21 mouse cellular contexts compared by ENCODE assay signal in genomic region chr16:7831142-7831541, GRCm38 (mm10).
A peak's percentile ranks its signal among the peaks of the same experiment; 100 is the strongest.
DNase-seq lines count a peak whose midpoint lies in the region; ATAC-seq and TF ChIP-seq lines count a peak whose summit lies in the region.
"Had no signal": no experiment of that assay in that cellular context is flagged by ENCODE, and none has a peak within 500 bp of the region (broad histone marks: within the 10 kb centered on the region; RNA-seq: fewer than 3 reads in every experiment).

No protein-coding gene starts in this region.

- peak; percentile 51 for DNase-seq in heart, adult 11 months
- no peak for DNase-seq in heart, adult 2 months
- DNase-seq in left cerebral cortex, adult 2 months (ENCODE audit: extremely low spot score in 1 of 2, low spot score in 2 of 2), result no peak
- DNase-seq in left cerebral cortex, postnatal 14 days (ENCODE audit: low spot score in 2 of 2), result no peak
- DNase-seq in embryo, embryonic 10.5 days (ENCODE audit: low spot score), result peak; percentile 55
- DNase-seq in neural tube, embryonic 11.5 days (ENCODE audit: low spot score), result peak; percentile 21
- no peak for DNase-seq in thymus, postnatal 10 days (ENCODE audit: low spot score in 2 of 2)
- DNase-seq: adrenal gland, postnatal 25 days; cerebellum, postnatal 25 days; gastrocnemius, postnatal 36 days; heart, postnatal 14 days; kidney, adult 8-10 months; kidney, postnatal 4 days; liver; liver, postnatal 0 days; lung, postnatal 36 days; thymus, adult 18-20 months had no signal

- no peak for TF ChIP-seq EP300 in heart, adult 2 months (IDR thresholded peaks at IDR 0.05; ENCODE audit: insufficient read depth, low read depth, low read length)

- no peaks in the 10 kb centered on the region for H3K9me3 ChIP-seq in neural tube, embryonic 11.5 days (ENCODE audit: control insufficient read depth, low read length)
- H3K9me3 ChIP-seq: forebrain, embryonic 13.5 days; midbrain, embryonic 12.5 days had no signal

- no peak overlapping the region for H3K27ac ChIP-seq in heart, adult 2 months
- peak overlapping the region; percentile 50 for H3K27ac ChIP-seq in left cerebral cortex, adult 2 months
- H3K27ac ChIP-seq in neural tube, embryonic 11.5 days (ENCODE audit: low read depth, low read length), result no peak overlapping the region
- H3K27ac ChIP-seq: forebrain, embryonic 13.5 days; midbrain, embryonic 12.5 days had no signal

- no peak for TF ChIP-seq POLR2A in heart, adult 2 months (IDR thresholded peaks at IDR 0.05; ENCODE audit: insufficient read depth, low read depth, low read length)

- H3K4me1 ChIP-seq in heart, adult 2 months (ENCODE audit: control insufficient read depth, insufficient read depth, low read length), result no peaks in the 10 kb centered on the region
- H3K4me1 ChIP-seq in neural tube, embryonic 11.5 days (ENCODE audit: control insufficient read depth, insufficient read depth, low read length), result no peaks in the 10 kb centered on the region
- H3K4me1 ChIP-seq: forebrain, embryonic 13.5 days; midbrain, embryonic 12.5 days had no signal

- H3K27me3 ChIP-seq in heart, adult 2 months (ENCODE audit: control insufficient read depth, insufficient read depth, low read length), result no peaks in the 10 kb centered on the region
- no peaks in the 10 kb centered on the region for H3K27me3 ChIP-seq in neural tube, embryonic 11.5 days (ENCODE audit: control insufficient read depth, insufficient read depth, low read length)
- H3K27me3 ChIP-seq: forebrain, embryonic 13.5 days; midbrain, embryonic 12.5 days; Patski had no signal

- no peaks in the 10 kb centered on the region for H3K36me3 ChIP-seq in heart, adult 2 months (ENCODE audit: control insufficient read depth, insufficient read depth, low read length)
- no peaks in the 10 kb centered on the region for H3K36me3 ChIP-seq in neural tube, embryonic 11.5 days (ENCODE audit: control insufficient read depth, insufficient read depth, low read length)
- H3K36me3 ChIP-seq: midbrain, embryonic 12.5 days had no signal

- no peak overlapping the region for H3K9ac ChIP-seq in heart, adult 2 months (ENCODE audit: low read depth, low read length)
- no peak overlapping the region for H3K9ac ChIP-seq in neural tube, embryonic 11.5 days (ENCODE audit: low read length)
- H3K9ac ChIP-seq: forebrain, embryonic 13.5 days; liver, postnatal 0 days; midbrain, embryonic 12.5 days had no signal

- no peak overlapping the region for H3K4me2 ChIP-seq in neural tube, embryonic 11.5 days (ENCODE audit: low read depth)
- H3K4me2 ChIP-seq: forebrain, embryonic 13.5 days; heart, embryonic 11.5 days; midbrain, embryonic 12.5 days had no signal

- no peak overlapping the region for H3K4me3 ChIP-seq in heart, adult 2 months
- no peak overlapping the region for H3K4me3 ChIP-seq in left cerebral cortex, adult 2 months
- H3K4me3 ChIP-seq in neural tube, embryonic 11.5 days (ENCODE audit: low read depth, low read length), result no peak overlapping the region
- H3K4me3 ChIP-seq: forebrain, embryonic 13.5 days; midbrain, embryonic 12.5 days had no signal

- H3K79me2 ChIP-seq in heart, adult 2 months (replicated peaks; ENCODE audit: control insufficient read depth, insufficient read depth, low read length), result no peaks in the 10 kb centered on the region

- no peak for ATAC-seq in neural tube, embryonic 11.5 days (ENCODE audit: insufficient read depth, low FRiP score, low TSS enrichment)
- ATAC-seq: forebrain, embryonic 13.5 days; liver, postnatal 0 days; Patski had no signal

- WGBS in heart, adult 2 months, result 56% methylated on average over 6 of the region's 6 CpGs
- WGBS in neural tube, embryonic 11.5 days, result 41% methylated on average over 6 of the region's 6 CpGs

- TF ChIP-seq CTCF in heart, adult 2 months (IDR thresholded peaks at IDR 0.05), result no peak
- TF ChIP-seq CTCF in left cerebral cortex, adult 2 months (IDR thresholded peaks at IDR 0.05), result no peak

- intact Hi-C loops in heart, adult 2 months (cut with DNase I), result no loop called here
- intact Hi-C loops in left cerebral cortex, adult 2 months (cut with DNase I), result no loop called here
- intact Hi-C loops in left cerebral cortex, postnatal 14 days (cut with DNase I), result no loop called here

Comparison
In these comparisons a context has a peak if more than half of its experiments do, and no peak if none do; other contexts are left out.
1. DNase-seq: peak in heart, adult 11 months (single experiment), embryo, embryonic 10.5 days (single experiment) and neural tube, embryonic 11.5 days (single experiment); none in heart, adult 2 months (0 of 2), left cerebral cortex, adult 2 months (0 of 2), left cerebral cortex, postnatal 14 days (0 of 2) and thymus, postnatal 10 days (0 of 2).